Mouse (Mus musculus) kidney, adult 2 months (tissue): ENCODE data around the gene Pum1.

Experiments
- CTCF ChIP-seq: fragments of 200-500 bp; conservative IDR thresholded peaks from 2 replicates; pipeline ENCODE4 v1.5.1; 2011; ENCODE audit warnings: low read depth, mild to moderate bottlenecking, control low read depth, low read length, moderate library complexity, mixed read lengths; ENCODE audit not compliant: insufficient read depth, insufficient read length
- POLR2A ChIP-seq: fragments of 200-500 bp; IDR thresholded peaks from one replicate; pipeline ENCODE4 v1.6.1; 2011; ENCODE audit warnings: low read depth, low read length, control low read depth

DNA sequence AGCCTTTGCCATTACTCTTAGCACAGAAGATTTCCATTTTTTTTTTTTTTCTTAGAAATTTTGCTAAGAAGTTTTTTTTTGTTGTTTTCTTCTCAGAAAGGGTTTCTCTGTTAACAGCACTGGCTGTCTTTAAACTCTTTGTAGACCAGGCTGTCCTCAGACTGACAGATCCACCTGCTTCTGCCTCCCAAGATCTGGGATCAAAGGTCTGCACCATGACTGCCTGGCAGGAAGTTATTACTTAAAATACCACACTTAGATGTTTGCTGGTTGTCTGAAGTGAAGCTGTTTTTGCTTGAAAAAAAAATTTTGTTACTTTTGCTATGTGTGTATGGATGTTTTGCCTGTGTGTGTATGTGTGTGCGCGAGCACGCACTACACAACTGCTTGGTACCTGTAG is 40.5 kb downstream of the Pum1 start:
- TF ChIP-seq CTCF (no peak), POLR2A (no peak)
